Mouse (Mus musculus): ENCODE measurements around the gene Rrp9.
A peak's percentile ranks its signal among the peaks of the same experiment; 100 is the strongest.
"Not testable (repeated sequence)": the region's sequence is repeated elsewhere in the genome, so short reads cannot be mapped to it uniquely, and the experiment has no call there.

Rrp9 gene

DNA sequence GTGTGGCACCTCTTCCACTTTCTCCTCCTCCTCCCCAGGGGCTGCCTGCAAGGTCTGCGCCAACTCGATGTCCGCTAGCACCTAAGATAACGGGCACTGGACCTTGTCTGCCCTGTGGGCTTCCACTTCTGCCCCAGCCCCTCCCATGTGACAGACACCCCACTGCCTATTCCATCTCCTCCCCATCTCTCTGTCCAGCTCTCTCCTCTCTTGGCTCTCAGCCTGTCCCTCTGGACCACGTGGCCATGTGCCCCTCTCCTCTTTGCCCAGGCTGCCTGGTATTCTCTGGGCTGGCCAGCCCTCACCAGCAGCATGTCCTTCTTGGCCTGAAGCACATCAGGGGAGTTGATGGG is 2.0 kb upstream of the Rrp9 start:
- DNase-seq (ENCODE audit: low spot score in 2 of 2) = peak in 1 of 2 experiments; percentile 1

DNA sequence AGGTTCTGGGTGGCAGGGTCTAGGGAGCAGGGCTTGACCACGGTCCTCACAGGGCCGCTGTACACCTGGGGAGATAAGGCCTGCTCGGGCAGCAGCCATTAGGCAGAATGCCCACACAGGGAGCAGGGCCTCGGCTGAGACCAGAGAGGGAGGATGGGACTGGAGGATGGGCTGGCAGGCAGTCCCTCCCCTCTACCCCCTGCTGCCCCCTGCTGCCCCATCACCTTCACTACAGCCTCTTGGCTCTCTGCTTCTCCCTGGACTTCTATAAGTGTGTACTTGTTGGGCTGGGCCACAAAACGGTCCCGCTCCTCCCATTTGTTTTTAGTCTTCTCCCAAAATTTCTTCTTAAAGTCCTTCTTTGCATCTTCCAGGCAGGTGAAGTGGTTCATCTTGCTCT is 1.3 kb upstream of the Rrp9 start:
- peak in 1 of 2 experiments; percentile 58 for DNase-seq (ENCODE audit: low spot score in 2 of 2)

GRCm38 (mm10) chr9:106475046-106475445 is 717 bp upstream of the Rrp9 start:
- peak in 1 of 2 experiments; percentile 1 for DNase-seq (ENCODE audit: low spot score in 2 of 2)

- peak in 1 of 2 experiments; percentile 25 for DNase-seq (ENCODE audit: low spot score in 2 of 2)
These were observed 500 bp downstream of the Rrp9 start for GRCm38 (mm10) chr9:106476002-106476923.

DNA sequence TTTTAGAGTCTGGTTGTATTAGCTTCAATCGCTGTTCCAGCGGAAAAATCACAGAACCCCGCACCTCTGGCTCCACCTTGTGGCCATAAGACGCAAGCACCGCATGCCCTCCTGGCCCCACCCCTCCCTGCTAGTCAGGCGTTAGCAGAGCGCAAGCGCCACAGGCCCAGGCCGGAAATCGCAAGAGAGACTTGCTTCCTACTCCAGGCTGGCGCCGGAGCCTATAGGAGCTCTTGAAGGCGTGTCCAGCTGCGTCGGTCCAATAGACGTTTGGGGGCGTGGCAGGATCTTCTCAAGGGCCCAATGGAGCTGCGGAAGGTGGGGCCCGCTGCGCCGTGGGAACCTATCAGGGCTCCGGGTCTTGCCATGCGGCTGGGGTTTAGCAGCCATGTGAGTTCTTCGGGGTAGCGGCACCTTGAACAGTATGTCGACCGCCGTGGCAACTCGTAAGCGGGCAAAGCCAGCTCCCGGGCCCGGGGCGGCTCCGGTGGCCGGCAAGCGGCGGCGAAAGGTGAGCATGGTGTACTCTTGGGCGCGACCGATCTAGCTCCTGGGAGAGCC is 1.2 kb downstream of the Rrp9 start, which contains the start of gene Parp3:
Gene Parp3, minus strand, starts transcription at position 26 of the 561 bp plus-strand sequence.
- DNase-seq (ENCODE audit: low spot score in 2 of 2) = peak; percentile 100

DNA sequence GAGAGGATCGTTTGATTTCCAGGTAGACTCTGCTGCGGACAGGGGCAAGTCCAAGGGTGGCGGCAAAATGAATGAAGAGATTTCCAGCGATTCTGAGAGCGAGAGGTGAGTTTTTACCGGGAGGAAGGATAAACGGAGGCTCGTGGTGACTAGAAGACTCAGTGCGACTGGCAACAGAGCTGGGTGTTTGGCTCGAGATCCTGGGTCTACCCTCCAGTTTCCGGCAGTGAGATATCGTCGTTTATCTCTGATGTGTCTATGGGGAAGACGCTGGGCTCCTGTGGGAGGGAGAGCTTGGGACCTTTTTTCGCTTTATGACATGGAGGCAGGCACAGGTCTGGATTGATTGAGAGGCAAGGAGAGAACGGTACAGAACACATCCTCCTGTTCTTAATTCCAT is 1.9 kb downstream of the Rrp9 start:
- peak in 1 of 2 experiments; percentile 0 for DNase-seq (ENCODE audit: low spot score in 2 of 2)

- no peak for DNase-seq (ENCODE audit: low spot score in 2 of 2)
These were observed 2.3 kb downstream of the Rrp9 start for GRCm38 (mm10) chr9:106478101-106478500.

DNA sequence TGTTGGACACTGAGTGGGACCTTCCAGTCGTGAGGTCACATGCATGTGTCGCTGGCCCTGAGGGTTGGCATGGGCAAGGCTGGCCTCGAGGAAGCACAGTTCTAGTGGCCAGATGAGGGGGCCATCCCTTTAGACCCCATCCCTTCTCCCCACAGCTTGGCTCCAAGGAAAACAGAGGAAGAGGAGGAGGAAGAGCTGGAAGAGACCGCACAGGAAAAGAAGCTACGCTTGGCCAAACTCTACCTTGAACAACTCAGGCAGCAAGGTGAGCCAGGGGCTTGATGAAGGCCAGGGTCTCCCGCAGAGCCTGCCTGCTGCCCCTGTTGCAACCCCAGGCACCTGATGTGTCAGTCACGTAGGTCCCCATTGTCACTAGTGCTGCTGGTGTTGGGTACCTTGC is 4.8 kb downstream of the Rrp9 start:
- no peak for DNase-seq (ENCODE audit: low spot score in 2 of 2)

DNA sequence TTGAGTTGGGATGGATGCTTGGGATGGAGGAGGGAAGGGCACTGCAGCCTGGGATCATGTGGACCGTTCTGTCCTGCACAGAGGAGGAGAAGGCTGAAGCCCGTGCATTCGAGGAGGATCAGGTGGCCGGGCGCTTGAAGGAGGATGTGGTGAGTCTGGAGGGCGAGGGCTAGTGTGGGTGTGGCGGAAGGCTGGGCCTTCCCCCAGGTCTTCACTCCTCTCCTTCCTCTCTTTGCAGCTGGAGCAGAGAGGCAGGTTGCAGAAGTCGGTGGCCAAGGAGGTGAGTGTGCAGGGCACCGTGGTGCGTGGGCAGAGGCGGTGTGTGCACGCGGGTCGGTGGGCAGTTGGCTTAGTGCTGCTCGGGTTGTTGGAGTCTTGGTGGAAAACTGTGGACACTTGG is 5.3 kb downstream of the Rrp9 start:
- DNase-seq (ENCODE audit: low spot score in 2 of 2) = no peak

- DNase-seq (ENCODE audit: low spot score in 2 of 2) = no peak
These were observed 5.9 kb downstream of the Rrp9 start for GRCm38 (mm10) chr9:106481676-106482075.

GRCm38 (mm10) chr9:106482578-106483115 is 6.9 kb downstream of the Rrp9 start:
- DNase-seq (ENCODE audit: low spot score in 2 of 2) = no peak

DNA sequence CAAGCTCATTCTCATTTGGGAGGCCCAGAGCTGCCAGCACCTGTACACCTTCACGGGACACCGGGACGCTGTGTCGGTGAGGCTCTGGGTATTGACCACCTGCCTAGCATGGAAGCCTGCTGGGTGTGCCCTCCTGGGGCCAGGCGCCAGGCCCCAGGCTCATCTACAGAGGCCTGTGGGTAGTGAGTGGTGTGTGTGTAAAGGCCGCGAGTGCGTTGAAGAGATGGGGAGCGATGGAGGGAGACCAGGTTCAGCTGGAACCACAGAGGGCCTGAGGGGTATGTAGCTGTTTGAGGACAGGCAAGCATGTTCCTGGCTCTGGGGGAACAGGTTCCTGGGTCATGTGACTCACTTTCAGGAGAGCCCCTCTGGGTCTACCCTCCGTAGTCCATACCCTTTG is 7.4 kb downstream of the Rrp9 start:
- DNase-seq (ENCODE audit: low spot score in 2 of 2) = no peak

- no peak for DNase-seq (ENCODE audit: low spot score in 2 of 2)
These were observed 7.8 kb downstream of the Rrp9 start for GRCm38 (mm10) chr9:106483606-106484005.

- DNase-seq (ENCODE audit: low spot score in 2 of 2) = no peak
These were observed 9.3 kb downstream of the Rrp9 start for GRCm38 (mm10) chr9:106485076-106485475.

- DNase-seq (ENCODE audit: low spot score in 2 of 2) = not testable (repeated sequence)
These were observed 11.8 kb downstream of the Rrp9 start for GRCm38 (mm10) chr9:106487602-106488001.

DNA sequence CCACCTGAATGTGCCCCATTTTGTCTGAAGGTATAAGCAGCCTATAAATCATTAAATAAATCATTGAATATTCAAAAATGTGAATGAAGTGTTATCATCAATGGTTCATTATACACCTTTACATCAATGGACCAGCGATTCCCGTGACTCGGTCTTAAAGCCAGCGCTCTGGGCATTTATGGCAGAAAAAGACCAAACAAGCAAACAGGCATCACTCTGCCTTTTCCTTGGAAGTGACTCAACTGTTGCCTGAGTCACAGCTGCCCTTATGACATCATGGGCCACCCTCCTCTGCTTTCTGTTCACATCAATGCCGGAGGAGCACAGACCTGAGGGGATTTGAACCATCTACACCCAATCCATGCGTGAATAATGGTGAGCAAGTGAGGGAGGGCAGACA is 23.9 kb downstream of the Rrp9 start, which contains the start of gene Iqcf1:
Gene Iqcf1, plus strand, starts transcription at position 301 of the 400 bp plus-strand sequence.
- DNase-seq (ENCODE audit: low spot score in 2 of 2) = no peak

DNA sequence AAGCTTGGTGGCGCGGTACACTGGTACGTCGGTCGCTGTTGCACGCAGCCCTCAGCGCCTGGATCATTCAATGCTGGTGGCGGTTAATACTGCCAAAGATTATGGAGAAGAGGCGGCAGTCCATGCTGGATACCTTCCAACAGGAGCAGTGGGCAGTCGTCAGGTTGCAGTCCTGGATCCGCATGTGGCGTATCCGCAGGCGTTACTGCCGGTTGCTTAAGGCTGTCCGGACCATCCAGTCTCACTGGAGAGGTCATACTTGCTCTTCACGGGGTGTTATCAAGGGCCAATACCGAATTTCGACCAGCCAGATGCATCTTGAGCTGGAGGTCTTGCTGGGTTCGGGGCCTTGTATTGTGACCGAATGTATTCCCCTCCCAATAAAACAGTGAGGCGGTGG is 26.1 kb downstream of the Rrp9 start:
- DNase-seq (ENCODE audit: low spot score in 2 of 2) = no peak

DNA sequence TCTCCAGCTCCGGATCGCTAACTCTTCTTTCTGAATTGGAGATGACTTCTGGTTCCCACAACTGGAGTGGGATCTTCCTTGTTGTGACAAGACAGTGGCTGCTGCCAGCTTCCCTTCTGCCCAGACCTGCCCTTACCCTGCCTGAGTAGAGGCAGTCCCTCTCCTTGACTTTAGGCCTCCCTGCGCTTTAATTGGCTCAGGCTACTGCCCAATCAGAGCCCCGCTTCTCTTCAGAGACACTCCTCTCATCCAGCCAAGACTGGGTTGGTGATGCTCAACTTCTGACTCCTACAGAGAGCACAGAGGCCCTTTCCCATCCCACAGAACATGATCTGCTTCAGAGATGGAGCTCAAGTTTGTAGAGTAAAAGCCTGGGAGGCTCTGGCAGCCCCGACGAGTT is 28.5 kb downstream of the Rrp9 start:
- DNase-seq (ENCODE audit: low spot score in 2 of 2) = no peak

DNA sequence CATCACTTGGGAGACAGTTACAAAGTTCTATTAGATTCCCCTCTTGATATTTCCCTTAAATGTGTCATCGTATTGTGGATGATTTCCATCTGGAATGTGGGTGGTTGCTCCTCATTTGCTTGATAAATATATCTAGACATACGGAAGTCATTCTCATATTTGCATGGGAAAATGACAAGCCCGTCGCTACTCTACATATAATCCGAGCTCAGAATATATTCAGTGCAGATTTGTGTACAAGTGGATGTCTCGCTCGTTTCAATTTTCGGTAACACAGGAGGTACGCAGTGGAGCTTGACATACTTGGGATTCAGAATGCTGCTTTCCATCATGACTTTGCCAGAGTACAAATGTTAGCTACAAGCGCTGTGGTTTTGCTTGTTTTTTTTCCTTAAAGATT is 33.6 kb downstream of the Rrp9 start:
- peak; percentile 8 to 24 for DNase-seq (ENCODE audit: low spot score in 2 of 2)

DNA sequence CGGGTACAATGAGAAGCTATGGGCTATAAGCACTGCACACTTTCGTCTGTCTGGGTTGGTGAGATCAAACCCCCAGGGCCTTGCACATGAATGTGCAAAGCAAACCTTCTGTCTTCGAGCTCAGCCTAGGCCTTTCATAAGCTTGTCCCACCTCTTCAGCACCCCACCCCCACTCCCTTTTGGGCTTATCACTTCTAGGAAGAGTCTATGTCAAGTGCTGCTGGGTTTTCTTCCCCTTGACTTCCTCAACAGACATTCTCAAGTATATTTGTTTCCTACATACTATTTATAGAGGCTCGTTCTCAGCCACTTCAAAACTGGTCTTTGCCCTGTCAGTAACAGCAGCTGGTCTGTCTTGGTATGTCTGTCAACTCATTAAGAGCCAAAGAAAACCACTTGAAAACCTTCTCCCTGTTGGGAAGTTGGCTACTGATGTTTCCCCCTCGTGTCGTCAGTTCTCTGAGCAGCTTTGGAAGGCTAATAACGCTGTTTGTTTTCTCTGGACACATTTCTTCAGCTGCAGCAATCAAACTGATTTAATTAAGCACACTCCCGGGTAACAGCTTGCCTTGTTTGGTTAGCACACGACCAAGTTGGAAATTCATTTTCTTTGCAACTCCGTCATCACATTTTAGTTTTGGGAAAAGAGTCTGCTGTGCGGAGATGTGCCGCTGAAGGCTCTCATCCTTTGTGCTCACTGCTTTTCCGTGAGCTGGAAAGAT is 37.1 kb downstream of the Rrp9 start:
- no peak for DNase-seq (ENCODE audit: low spot score in 2 of 2)

GRCm38 (mm10) chr9:106513566-106513965 is 37.8 kb downstream of the Rrp9 start:
- DNase-seq (ENCODE audit: low spot score in 2 of 2) = no peak

DNA sequence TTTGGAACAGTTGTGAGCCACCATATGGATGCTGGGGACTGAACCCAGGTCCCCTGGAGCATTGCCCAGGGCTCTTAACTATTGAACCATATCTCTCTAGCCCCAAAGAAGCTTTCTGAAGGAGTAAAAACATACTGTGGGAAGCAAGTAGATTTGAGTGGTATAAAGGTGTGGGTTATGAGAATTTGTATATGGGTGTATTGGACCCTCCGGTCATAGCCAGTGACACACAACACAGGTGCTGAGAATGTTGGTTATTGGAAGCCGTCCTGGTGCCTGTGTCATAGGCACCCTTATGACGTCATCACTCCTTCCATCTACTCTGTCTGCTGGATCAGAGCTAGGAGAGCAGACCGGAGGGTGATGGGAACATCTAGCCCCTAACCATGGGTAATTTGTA is 38.5 kb downstream of the Rrp9 start, which contains the start of gene Iqcf5:
Gene Iqcf5, plus strand, starts transcription at position 301 of the 400 bp plus-strand sequence.
- DNase-seq (ENCODE audit: low spot score in 2 of 2) = no peak

Measured in frontal cortex, postnatal 36 days (tissue).